Mouse (Mus musculus): Measurements from ENCODE around the gene Fam98c.
A peak's percentile ranks its signal among the peaks of the same experiment; 100 is the strongest.
"Not testable (repeated sequence)": the region's sequence is repeated elsewhere in the genome, so short reads cannot be mapped to it uniquely, and the experiment has no call there.

The Fam98c gene

GRCm38 (mm10) chr7:29155196-29155837 is 717 bp downstream of the Fam98c start:
- DNase-seq: peak; percentile 93

GRCm38 (mm10) chr7:29154018-29154720 is 1.9 kb downstream of the Fam98c start:
- DNase-seq: no peak

- no peak for DNase-seq
Observed at GRCm38 (mm10) chr7:29151486-29151885, 4.5 kb downstream of the Fam98c start.

- DNase-seq: peak; percentile 37
Observed at GRCm38 (mm10) chr7:29148771-29149170, 7.3 kb downstream of the Fam98c start.

- no peak for DNase-seq
Observed at GRCm38 (mm10) chr7:29146625-29147367, 9.2 kb downstream of the Fam98c start.

- DNase-seq: no peak
Observed at GRCm38 (mm10) chr7:29144006-29144405, 12.0 kb downstream of the Fam98c start.

- no peak for DNase-seq
Observed at GRCm38 (mm10) chr7:29141416-29141815, 14.6 kb downstream of the Fam98c start.

- not testable (repeated sequence) for DNase-seq
Observed at GRCm38 (mm10) chr7:29139237-29139636, 16.8 kb downstream of the Fam98c start.

- DNase-seq: no peak
Observed at GRCm38 (mm10) chr7:29137429-29137828, 18.6 kb downstream of the Fam98c start.

GRCm38 (mm10) chr7:29134693-29135386 is 21.2 kb downstream of the Fam98c start, which contains the start of gene Rasgrp4:
TSS of gene Rasgrp4 (plus strand) at chr7:29134851.
- no peak for DNase-seq

GRCm38 (mm10) chr7:29134230-29134629 is 21.8 kb downstream of the Fam98c start:
- DNase-seq: no peak

GRCm38 (mm10) chr7:29128725-29129124 is 27.3 kb downstream of the Fam98c start:
- DNase-seq: no peak

GRCm38 (mm10) chr7:29126173-29126915 is 29.7 kb downstream of the Fam98c start:
- DNase-seq: peak; percentile 77

- DNase-seq: peak; percentile 32
Observed at GRCm38 (mm10) chr7:29124970-29125369, 31.1 kb downstream of the Fam98c start, which contains the start of gene Ryr1. TSS of gene Ryr1 (minus strand) at chr7:29125179.

GRCm38 (mm10) chr7:29123531-29124358 is 32.3 kb downstream of the Fam98c start:
- DNase-seq: no peak

GRCm38 (mm10) chr7:29122821-29123220 is 33.2 kb downstream of the Fam98c start:
- DNase-seq: no peak

- no peak for DNase-seq
Observed at GRCm38 (mm10) chr7:29119526-29119925, 36.5 kb downstream of the Fam98c start.

- no peak for DNase-seq
Observed at GRCm38 (mm10) chr7:29118142-29118851, 37.7 kb downstream of the Fam98c start.

GRCm38 (mm10) chr7:29108992-29109955 is 46.8 kb downstream of the Fam98c start:
- DNase-seq: peak; percentile 32
